Mouse (Mus musculus): ENCODE results near the gene Fbxl8. TPM values are rescaled to one million over a fixed set of nuclear protein-coding genes. Genes with fewer than 3 reads are reported as not detected.
A peak's percentile ranks its signal among the peaks of the same experiment; 100 is the strongest.

The Fbxl8 gene
- polyA plus RNA-seq, 1 experiment from 2014 or later = 0.85 TPM

- Histone ChIP-seq H3K4me3 (peak overlapping the region; percentile 88), H3K36me3 (peaks cover 38% of the 10 kb centered on the region), H3K4me2 (replicated peaks) (peak overlapping the region; percentile 70), H3K9ac (replicated peaks) (peak overlapping the region; percentile 87), H3K9me3 (no peaks in the 10 kb centered on the region), H3K27me3 (no peaks in the 10 kb centered on the region), H3K4me1 (peaks cover 24% of the 10 kb centered on the region), H3K27ac (replicated peaks) (no peak overlapping the region)
- no peak for ATAC-seq (replicated peaks)
- 58% methylated on average over 18 of the region's 18 CpGs for WGBS
These were observed 34.2 kb downstream of the Fbxl8 start for GRCm38 (mm10) chr8:105298351-105299252.

GRCm38 (mm10) chr8:105299962-105300361 is 35.5 kb downstream of the Fbxl8 start:
- no peak overlapping the region for H3K4me2 ChIP-seq (replicated peaks)
- H3K9ac ChIP-seq (replicated peaks) = no peak overlapping the region
- no peak overlapping the region for H3K27ac ChIP-seq (replicated peaks)
- H3K36me3 ChIP-seq = peaks cover 49% of the 10 kb centered on the region
- H3K27me3 ChIP-seq = no peaks in the 10 kb centered on the region
- WGBS = 95% methylated on average over 8 of the region's 8 CpGs
- no peaks in the 10 kb centered on the region for H3K9me3 ChIP-seq
- H3K4me3 ChIP-seq = no peak overlapping the region
- H3K4me1 ChIP-seq = peaks cover 29% of the 10 kb centered on the region
- ATAC-seq (replicated peaks) = no peak

GRCm38 (mm10) chr8:105303396-105303795 is 38.9 kb downstream of the Fbxl8 start:
- Histone ChIP-seq H3K4me3 (no peak overlapping the region), H3K9me3 (no peaks in the 10 kb centered on the region), H3K27ac (replicated peaks) (no peak overlapping the region), H3K36me3 (peaks cover 57% of the 10 kb centered on the region), H3K4me2 (replicated peaks) (no peak overlapping the region), H3K27me3 (no peaks in the 10 kb centered on the region), H3K9ac (replicated peaks) (no peak overlapping the region), H3K4me1 (peaks cover 25% of the 10 kb centered on the region)
- WGBS = 83% methylated on average over 8 of the region's 8 CpGs
- ATAC-seq (replicated peaks) = no peak

- Histone ChIP-seq H3K9ac (replicated peaks) (no peak overlapping the region), H3K4me2 (replicated peaks) (no peak overlapping the region), H3K27me3 (no peaks in the 10 kb centered on the region), H3K4me1 (peaks cover 21% of the 10 kb centered on the region), H3K9me3 (no peaks in the 10 kb centered on the region), H3K36me3 (peaks cover 57% of the 10 kb centered on the region), H3K4me3 (no peak overlapping the region), H3K27ac (replicated peaks) (no peak overlapping the region)
- ATAC-seq (replicated peaks) = no peak
- 88% methylated on average over 9 of the region's 9 CpGs for WGBS
These were observed 39.4 kb downstream of the Fbxl8 start for GRCm38 (mm10) chr8:105303874-105304273.

GRCm38 (mm10) chr8:105304325-105305210 is 40.1 kb downstream of the Fbxl8 start:
- Histone ChIP-seq H3K27ac (replicated peaks) (no peak overlapping the region), H3K4me1 (peaks cover 14% of the 10 kb centered on the region), H3K9me3 (no peaks in the 10 kb centered on the region), H3K4me2 (replicated peaks) (no peak overlapping the region), H3K4me3 (no peak overlapping the region), H3K36me3 (peaks cover 56% of the 10 kb centered on the region), H3K9ac (replicated peaks) (no peak overlapping the region), H3K27me3 (no peaks in the 10 kb centered on the region)
- 0 out of 2 replicates have a peak, but pooled peaks have one; percentile 13 for ATAC-seq (replicated peaks)
- WGBS = 68% methylated on average over 9 of the region's 9 CpGs

GRCm38 (mm10) chr8:105305211-105306145 is 41.0 kb downstream of the Fbxl8 start, which contains the start of gene Elmo3:
TSS of gene Elmo3 (plus strand) at chr8:105305601.
- H3K9me3 ChIP-seq = no peaks in the 10 kb centered on the region
- H3K36me3 ChIP-seq = peaks cover 47% of the 10 kb centered on the region
- H3K27ac ChIP-seq (replicated peaks) = no peak within 1 kb of the TSS
- no peaks in the 10 kb centered on the region for H3K27me3 ChIP-seq
- H3K4me1 ChIP-seq = peaks cover 14% of the 10 kb centered on the region
- no peak within 1 kb of the TSS for H3K4me3 ChIP-seq
- 9% methylated on average over 30 of the region's 30 CpGs for WGBS
- peak within 1 kb of the TSS; percentile 23 for H3K4me2 ChIP-seq (replicated peaks)
- ATAC-seq (replicated peaks) = peak; percentile 52
- H3K9ac ChIP-seq (replicated peaks) = peak within 1 kb of the TSS; percentile 3; the same call in 1 of the 2 replicates

GRCm38 (mm10) chr8:105306146-105306691 is 41.8 kb downstream of the Fbxl8 start:
- no peak overlapping the region for H3K4me3 ChIP-seq
- ATAC-seq (replicated peaks) = 0 out of 2 replicates have a peak, but pooled peaks have one; percentile 11
- no peak overlapping the region for H3K9ac ChIP-seq (replicated peaks)
- peaks cover 14% of the 10 kb centered on the region for H3K4me1 ChIP-seq
- no peaks in the 10 kb centered on the region for H3K9me3 ChIP-seq
- 0 out of 2 replicates have a peak overlapping the region, but pooled peaks have one; percentile 23 for H3K4me2 ChIP-seq (replicated peaks)
- no peak overlapping the region for H3K27ac ChIP-seq (replicated peaks)
- peaks cover 43% of the 10 kb centered on the region for H3K36me3 ChIP-seq
- 70% methylated on average over 5 of the region's 5 CpGs for WGBS
- no peaks in the 10 kb centered on the region for H3K27me3 ChIP-seq

- Histone ChIP-seq H3K9me3 (no peaks in the 10 kb centered on the region), H3K9ac (replicated peaks) (no peak overlapping the region), H3K27ac (replicated peaks) (no peak overlapping the region), H3K36me3 (peaks cover 39% of the 10 kb centered on the region), H3K4me1 (peaks cover 14% of the 10 kb centered on the region), H3K4me3 (no peak overlapping the region), H3K4me2 (replicated peaks) (no peak overlapping the region), H3K27me3 (no peaks in the 10 kb centered on the region)
- WGBS = 95% methylated on average over 13 of the region's 13 CpGs
- no peak for ATAC-seq (replicated peaks)
These were observed 43.2 kb downstream of the Fbxl8 start for GRCm38 (mm10) chr8:105307670-105308069.

GRCm38 (mm10) chr8:105308428-105308827 is 44.0 kb downstream of the Fbxl8 start:
- H3K36me3 ChIP-seq = peaks cover 37% of the 10 kb centered on the region
- no peak overlapping the region for H3K9ac ChIP-seq (replicated peaks)
- no peaks in the 10 kb centered on the region for H3K27me3 ChIP-seq
- WGBS = 91% methylated on average over 10 of the region's 10 CpGs
- H3K27ac ChIP-seq (replicated peaks) = no peak overlapping the region
- H3K9me3 ChIP-seq = no peaks in the 10 kb centered on the region
- no peak overlapping the region for H3K4me2 ChIP-seq (replicated peaks)
- peaks cover 14% of the 10 kb centered on the region for H3K4me1 ChIP-seq
- no peak for ATAC-seq (replicated peaks)
- H3K4me3 ChIP-seq = no peak overlapping the region

GRCm38 (mm10) chr8:105309142-105309847 is 44.8 kb downstream of the Fbxl8 start:
- H3K4me3 ChIP-seq = no peak overlapping the region
- H3K27me3 ChIP-seq = no peaks in the 10 kb centered on the region
- 77% methylated on average over 15 of the region's 15 CpGs for WGBS
- ATAC-seq (replicated peaks) = no peak
- peaks cover 14% of the 10 kb centered on the region for H3K4me1 ChIP-seq
- H3K4me2 ChIP-seq (replicated peaks) = no peak overlapping the region
- H3K27ac ChIP-seq (replicated peaks) = no peak overlapping the region
- H3K9me3 ChIP-seq = no peaks in the 10 kb centered on the region
- no peak overlapping the region for H3K9ac ChIP-seq (replicated peaks)
- peaks cover 40% of the 10 kb centered on the region for H3K36me3 ChIP-seq
